Mouse (Mus musculus): ENCODE measurements around the gene Btbd35f9. TPM values are rescaled to one million over a fixed set of nuclear protein-coding genes. Genes with fewer than 3 reads are reported as not detected.
"Not testable (repeated sequence)": the region's sequence is repeated elsewhere in the genome, so short reads cannot be mapped to it uniquely, and the experiment has no call there.

Gene Btbd35f9
- total RNA-seq (2022): not detected

DNA sequence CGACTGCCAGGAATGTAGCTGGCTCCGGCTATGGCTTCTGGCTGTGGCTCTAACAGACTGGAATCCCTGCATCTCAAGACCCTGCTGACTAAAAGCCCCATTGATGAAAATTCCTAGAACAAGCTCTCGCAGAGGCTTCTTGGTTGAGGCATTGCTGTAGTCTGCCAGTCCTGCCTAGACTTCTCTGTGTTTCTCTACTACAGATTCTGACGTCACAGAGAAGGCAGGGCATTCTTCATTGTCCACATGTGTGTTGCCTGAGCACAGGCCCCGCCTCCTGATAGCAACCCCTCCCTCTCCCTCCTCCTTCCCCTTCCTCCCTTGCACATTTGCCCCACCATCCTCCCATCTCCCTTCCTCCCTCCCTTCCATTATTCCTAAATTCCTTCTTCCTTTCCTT lies at the start of gene Btbd35f9:
TSS of gene Btbd35f9 (minus strand) at position 101 of the 400 bp plus-strand sequence.
- DNase-seq: not testable (repeated sequence)

Other genes starting within 250 kb of the Btbd35f9 start
- not detected for gene Btbd35f6, start 205.0 kb downstream of the Btbd35f9 start, total RNA-seq (2022)
- not detected for gene Gm21870, start 174.7 kb downstream of the Btbd35f9 start, total RNA-seq (2022)
- gene Spin2g, start 77.2 kb upstream of the Btbd35f9 start, total RNA-seq (2022): not detected

Measured in adrenal gland, adult 8-10 months (tissue).